Mouse (Mus musculus): ENCODE data around the gene Cisd1. TPM values are rescaled to one million over a fixed set of nuclear protein-coding genes. Genes with fewer than 3 reads are reported as not detected.
A peak's percentile ranks its signal among the peaks of the same experiment; 100 is the strongest.

The Cisd1 gene
- total RNA-seq, 1 experiment from 2014 or later: 159 TPM

GRCm38 (mm10) chr10:71348637-71349280 lies 4.0 kb upstream of the Cisd1 start:
- peak; percentile 40 for DNase-seq

GRCm38 (mm10) chr10:71347964-71348636 lies 3.3 kb upstream of the Cisd1 start:
- peak; percentile 61 for DNase-seq

GRCm38 (mm10) chr10:71347509-71347949 lies 2.8 kb upstream of the Cisd1 start, which contains the start of gene Ipmk:
Gene Ipmk, plus strand, starts transcription at chr10:71347763.
- DNase-seq: peak; percentile 99

GRCm38 (mm10) chr10:71346722-71347508 lies 2.2 kb upstream of the Cisd1 start:
- no peak for DNase-seq

- DNase-seq: no peak
Observed at GRCm38 (mm10) chr10:71346106-71346505, 1.4 kb upstream of the Cisd1 start.

- no peak for DNase-seq
Observed at GRCm38 (mm10) chr10:71343567-71344265, 1.0 kb downstream of the Cisd1 start.

GRCm38 (mm10) chr10:71343130-71343529 lies 1.6 kb downstream of the Cisd1 start:
- DNase-seq: no peak

- DNase-seq: no peak
Observed at GRCm38 (mm10) chr10:71342030-71342805, 2.5 kb downstream of the Cisd1 start.

- DNase-seq: no peak
Observed at GRCm38 (mm10) chr10:71341290-71341689, 3.5 kb downstream of the Cisd1 start.

- no peak for DNase-seq
Observed at GRCm38 (mm10) chr10:71340195-71340594, 4.6 kb downstream of the Cisd1 start.

- no peak for DNase-seq
Observed at GRCm38 (mm10) chr10:71339463-71339862, 5.3 kb downstream of the Cisd1 start.

GRCm38 (mm10) chr10:71338156-71338905 lies 6.4 kb downstream of the Cisd1 start:
- peak; percentile 43 for DNase-seq

- no peak for DNase-seq
Observed at GRCm38 (mm10) chr10:71337733-71338132, 7.0 kb downstream of the Cisd1 start.

GRCm38 (mm10) chr10:71332859-71333258 lies 11.9 kb downstream of the Cisd1 start:
- DNase-seq: no peak

GRCm38 (mm10) chr10:71332376-71332775 lies 12.4 kb downstream of the Cisd1 start:
- no peak for DNase-seq

- DNase-seq: no peak
Observed at GRCm38 (mm10) chr10:71331908-71332307, 12.8 kb downstream of the Cisd1 start.

- no peak for DNase-seq
Observed at GRCm38 (mm10) chr10:71330070-71330469, 14.7 kb downstream of the Cisd1 start.

GRCm38 (mm10) chr10:71329295-71329694 lies 15.5 kb downstream of the Cisd1 start:
- DNase-seq: no peak

- DNase-seq: no peak
Observed at GRCm38 (mm10) chr10:71328870-71329269, 15.9 kb downstream of the Cisd1 start.

GRCm38 (mm10) chr10:71328382-71328781 lies 16.4 kb downstream of the Cisd1 start:
- DNase-seq: no peak

- no peak for DNase-seq
Observed at GRCm38 (mm10) chr10:71327386-71327785, 17.4 kb downstream of the Cisd1 start.
